Mouse (Mus musculus) 3T3-L1 (cell line): ENCODE measurements around the gene Sp2.

Experiments
- DNase-seq: peaks from one replicate; pipeline ENCODE4 v3.0.0-alpha.2; 2015; ENCODE audit warnings: low read depth, low spot score

The Sp2 gene

DNA sequence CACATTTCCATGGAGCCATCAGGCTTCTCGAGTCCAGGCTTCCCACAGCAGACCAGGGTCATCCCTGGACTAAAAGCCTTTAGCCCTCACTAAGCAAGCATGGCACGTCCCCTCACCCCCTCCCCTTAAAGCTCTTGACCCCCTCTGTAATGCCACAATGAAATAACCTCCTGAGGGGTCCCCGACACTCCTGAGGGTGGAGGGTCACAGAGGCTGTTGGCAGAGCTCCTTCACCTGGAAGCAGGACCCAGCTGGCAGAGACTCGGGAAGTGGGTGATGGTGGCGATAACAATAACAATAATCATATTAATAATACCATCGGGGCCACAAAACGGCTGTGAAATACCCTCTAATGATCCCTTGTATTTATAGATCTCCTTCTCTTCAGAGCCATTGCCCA lies at the start of gene Sp2:
Gene Sp2 (minus strand): TSS at position 101 of the 400 bp plus-strand sequence.
- DNase-seq: no peak

DNA sequence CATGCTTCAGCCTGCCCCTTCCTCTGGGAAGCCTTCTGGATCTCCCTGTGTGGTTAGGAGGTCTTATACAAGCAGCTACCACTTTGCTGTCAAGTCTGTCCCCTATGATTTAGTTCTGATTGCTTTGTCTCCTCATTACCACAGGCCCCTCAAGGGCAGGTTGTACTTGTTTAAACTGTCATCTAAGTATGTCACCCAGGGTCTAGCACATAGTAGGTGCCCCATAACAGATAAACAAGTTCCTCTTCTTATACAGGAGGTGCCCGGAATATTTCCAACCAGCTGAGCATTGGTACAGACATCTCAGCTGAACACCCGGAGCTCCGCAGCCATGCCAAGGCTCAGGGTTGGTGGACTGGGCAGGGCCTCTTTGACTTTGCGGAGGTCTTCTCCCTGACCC lies 49.7 kb upstream of the Sp2 start:
- no peak for DNase-seq

DNA sequence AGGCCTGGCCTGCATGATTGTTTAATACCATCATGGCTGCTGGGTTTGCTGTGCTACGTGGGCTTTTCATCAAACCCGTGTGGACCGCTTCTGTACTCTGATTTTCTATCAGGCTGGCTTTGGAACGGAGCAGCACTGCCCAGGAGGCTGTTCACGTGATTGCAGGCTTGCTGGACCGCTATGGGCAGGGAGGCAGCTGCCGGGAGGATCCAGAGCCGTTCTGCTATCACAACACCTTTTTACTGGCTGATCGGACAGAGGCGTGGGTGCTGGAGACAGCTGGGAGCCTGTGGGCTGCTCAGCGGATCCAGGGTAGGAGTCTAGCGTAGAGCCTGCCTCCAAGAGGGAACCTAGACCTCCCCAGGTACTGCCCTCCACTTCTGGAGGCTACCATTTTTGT lies 49.2 kb upstream of the Sp2 start:
- no peak for DNase-seq

DNA sequence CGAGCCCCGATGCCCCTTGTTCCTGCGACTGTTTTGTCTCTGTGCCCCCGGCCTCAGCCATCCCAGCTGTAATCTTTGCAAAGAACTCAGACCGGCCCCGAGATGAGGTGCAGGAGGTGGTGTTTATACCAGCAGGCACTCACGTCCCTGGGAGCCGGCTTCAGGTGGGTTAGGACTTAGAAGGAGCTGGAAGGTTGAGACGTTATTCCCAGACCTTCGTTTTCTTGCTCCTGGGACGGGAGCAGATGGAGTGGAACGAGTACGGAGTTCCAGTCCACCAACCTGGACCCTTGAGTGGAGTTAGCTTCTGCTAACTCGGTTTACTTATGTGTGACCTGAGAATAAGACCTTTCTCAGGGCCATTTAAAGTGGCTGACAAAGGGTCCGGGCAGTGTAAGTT lies 47.7 kb upstream of the Sp2 start:
- no peak for DNase-seq

DNA sequence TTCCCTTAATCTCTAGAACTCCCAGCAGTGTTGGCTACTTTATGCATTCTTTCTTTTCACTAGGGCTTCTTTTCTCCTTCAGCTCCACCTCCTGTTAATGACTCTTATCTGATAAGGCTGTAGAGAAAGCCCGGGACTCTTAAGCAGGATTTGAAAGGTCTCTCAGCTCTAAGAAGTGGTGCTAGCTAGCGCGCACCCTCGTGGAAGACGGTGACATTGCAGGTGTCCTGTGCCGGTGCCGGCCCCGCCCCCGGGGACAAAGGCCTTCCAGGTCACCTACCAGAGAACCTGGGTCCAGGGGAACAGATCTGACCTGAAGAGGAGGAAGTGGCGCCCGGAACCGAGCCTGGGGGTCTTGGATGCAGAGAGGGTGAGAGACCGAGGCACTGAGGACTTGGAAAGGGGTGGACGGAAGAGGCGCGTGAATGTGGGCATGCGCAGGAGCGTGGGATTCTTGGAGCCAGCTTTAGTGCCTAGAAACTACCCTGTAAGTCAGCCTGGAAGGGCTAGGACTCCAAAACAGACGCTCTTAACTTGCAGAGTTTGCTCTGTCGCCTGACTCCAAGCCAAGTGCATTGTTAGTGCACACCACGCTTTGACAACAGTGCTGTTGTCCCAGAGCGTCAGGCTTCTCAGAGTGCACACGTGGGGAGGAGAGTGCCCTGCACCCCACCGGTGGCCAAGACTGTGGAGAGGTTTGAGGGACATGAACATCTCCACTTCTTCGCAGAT lies 47.1 kb upstream of the Sp2 start, which contains the start of gene Scrn2:
Gene Scrn2 (plus strand): TSS at position 253 of the 732 bp plus-strand sequence.
- DNase-seq: peak; percentile 89

DNA sequence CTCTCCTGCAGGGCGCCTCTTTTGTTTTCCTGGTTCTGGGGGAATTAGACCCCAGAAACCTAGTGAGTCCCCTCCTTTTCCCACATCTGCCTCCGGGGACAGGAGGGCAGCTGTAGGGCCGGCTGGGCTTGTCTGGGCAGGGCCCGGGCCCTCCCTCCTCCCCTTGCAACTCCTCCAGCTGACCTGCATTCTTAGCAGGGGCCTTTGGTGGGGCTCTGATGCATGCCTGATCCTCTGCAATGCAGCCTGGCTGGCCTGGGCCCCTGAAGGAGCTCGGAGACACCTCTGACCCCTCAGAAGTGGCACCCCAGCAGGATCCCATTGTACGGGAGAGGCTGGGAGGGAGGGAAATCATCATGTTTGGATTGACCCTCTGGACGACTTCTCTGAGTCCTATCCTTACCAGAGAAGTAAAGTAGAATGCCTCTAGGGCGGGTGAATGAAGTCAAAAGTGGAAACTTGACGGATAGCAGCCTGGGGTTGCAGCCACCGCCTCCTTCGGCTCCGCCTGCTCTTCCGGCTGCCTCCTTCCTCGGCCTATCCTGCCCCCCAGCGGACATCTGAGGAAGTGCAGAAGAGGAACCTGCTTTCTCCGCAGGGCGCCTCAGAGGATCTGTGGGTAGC lies 43.1 kb upstream of the Sp2 start:
- peak; percentile 92 for DNase-seq

DNA sequence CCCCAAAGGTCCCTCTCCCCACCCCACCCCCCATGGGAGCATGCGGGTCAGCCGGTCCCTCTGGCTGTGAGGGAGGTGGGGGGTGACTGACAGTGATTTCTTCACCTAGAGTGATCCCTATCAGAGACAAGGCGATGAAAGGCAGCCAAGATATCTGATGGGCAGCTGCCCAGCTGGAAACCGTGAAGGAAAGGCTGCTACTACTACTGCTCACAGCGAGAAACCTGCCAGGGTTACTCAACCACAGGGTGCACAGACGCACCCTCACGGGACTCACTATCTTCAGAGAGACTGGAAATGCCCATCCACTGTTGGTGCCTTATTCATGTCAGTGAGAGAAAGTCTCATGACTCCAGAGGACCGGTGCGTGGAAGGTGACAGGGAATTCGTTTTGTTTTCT lies 42.2 kb upstream of the Sp2 start:
- DNase-seq: peak; percentile 64

DNA sequence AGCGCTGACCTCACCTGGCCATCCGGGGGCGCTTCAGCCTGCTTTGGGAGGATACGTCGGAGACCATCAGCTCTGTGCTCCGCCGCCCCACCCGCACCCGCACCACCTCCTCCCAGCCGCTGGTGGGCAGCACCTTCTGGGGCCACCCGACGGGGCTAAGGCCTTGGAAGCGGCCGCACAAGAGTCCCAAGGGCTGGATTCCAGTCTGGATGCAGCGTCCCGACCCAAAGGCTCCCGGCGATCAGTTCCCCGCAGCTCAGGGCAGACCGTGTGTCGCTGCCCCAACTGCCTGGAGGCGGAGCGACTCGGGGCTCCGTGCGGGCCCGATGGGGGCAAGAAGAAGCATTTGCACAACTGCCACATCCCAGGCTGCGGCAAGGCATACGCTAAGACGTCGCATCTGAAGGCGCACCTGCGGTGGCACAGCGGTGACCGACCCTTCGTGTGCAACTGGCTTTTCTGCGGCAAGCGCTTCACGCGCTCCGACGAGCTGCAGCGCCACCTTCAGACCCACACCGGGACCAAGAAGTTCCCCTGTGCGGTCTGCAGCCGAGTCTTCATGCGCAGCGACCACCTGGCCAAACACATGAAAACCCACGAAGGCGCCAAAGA lies 39.2 kb upstream of the Sp2 start:
- no peak for DNase-seq

DNA sequence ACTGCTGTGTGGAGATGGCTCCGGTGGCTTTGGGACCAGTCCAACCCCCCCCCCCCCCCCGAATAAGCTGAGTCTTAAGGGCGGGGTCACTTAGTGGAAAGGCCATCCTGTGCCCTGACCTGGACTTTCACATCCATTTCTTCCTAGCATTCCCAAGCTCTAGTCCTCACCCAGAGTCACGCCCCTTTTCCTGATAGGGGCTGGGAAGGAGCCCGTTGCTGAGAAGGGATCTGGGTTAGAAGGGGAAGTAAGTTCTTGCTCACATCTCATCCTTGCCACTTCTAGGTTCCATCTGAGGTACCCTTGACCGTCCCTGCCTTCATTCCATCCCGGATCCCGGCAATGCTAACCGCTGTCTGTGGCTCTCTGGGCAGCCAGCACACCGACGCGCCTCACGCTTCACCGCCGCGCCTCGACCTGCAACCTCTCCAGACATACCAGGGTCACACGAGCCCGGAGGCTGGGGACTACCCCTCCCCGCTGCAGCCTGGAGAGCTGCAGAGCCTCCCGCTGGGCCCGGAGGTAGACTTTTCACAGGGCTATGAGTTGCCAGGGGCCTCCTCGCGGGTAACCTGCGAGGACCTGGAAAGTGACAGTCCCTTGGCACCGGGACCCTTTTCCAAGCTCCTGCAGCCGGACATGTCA lies 38.5 kb upstream of the Sp2 start:
- no peak for DNase-seq

DNA sequence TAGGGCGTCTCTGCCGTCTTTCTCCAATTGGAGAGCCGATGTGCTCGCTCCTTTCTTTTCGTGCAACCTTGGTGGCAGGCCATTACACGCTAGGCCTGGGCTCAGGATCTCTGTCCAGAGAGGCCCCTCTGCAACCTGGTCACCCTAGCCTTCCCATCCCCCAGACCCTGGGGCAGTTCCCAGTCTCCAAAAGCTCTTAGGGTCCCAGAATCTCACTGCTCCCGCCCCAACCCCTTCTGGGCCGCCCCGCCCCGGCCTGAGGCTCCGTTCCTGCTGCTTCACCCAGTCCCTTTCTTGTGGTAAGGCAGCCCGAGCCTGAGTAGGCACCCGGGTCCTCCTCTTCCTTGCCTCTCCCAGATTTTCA lies 36.6 kb upstream of the Sp2 start:
- DNase-seq: no peak

DNA sequence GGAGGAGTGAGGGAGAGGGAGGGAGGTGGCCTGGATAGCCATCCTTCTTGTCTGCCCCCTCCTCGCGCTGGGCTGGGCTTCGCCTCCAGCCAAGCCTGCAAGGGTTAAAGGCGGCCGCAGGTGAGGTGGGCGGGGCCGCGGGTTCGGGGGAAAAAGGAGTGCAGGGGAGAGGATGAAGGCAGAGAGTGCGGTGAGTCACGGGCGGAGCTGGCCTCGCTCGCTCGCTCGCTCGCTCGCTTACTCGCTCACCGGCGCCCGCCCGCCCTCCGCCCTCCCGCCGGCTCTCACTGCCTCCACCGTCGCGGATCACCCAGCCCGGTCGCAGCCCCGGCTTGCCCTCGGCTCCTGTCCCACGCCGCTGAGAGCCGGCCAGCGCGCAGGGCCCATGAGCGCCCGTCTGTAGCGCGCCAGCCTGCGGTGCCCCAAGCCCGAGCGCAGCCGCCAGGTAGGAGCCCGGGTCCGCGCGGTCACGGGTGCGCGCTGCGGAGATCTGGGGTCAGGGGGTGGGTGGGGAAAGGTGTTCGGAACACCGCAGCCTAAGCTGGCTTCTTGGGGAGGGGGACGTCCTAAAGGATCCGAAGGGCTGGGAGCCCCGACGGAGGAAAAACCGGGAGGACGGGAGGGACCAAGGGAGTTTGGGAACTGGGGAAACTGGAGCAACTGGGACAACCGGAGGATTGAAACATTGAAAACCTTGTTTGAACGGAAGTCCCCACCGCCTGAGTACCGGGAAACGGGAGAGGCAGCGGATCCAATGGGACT lies 36.0 kb upstream of the Sp2 start:
- no peak for DNase-seq

DNA sequence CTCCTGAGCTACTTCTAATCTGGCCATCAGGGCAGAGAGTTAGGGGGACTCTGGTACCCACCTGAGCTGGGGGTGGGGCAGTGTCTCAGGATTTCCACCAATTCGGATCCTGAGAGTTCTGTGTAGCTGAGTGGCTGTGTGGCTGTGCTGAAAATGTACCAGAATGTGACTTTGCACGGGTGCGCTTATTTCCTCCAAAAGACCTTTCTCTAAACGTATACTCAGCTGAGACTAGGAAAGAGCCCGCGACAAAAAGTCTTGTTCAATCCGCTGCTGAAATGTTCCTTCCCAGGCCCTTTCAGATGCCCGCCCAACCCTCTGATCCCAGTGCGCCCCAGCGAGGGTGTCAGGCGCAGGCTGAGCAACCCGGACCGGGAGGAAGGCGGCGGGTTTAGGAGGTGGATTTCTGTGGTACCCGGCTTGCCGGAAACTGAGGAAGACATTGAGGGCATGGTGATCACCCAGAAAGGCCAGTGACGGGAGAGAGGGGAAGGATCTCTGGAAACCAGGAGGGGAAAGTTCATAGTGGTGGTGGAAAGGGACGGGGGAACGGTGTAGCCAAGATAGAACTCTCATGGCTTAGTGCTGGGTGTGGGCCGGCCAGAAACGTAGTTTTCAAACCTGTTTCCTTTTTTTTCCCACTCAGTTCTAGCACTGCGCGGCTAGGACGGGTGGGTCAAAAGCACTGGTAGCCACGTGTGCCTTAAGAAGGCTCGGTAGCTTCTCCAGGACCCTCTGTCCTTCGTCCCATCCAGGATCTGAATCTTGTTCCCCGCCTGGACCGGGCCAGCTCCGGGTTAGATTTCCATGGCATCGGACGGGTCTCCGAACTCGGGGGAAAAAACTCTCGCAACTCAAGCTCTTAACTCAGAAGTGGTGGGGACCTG lies 35.2 kb upstream of the Sp2 start:
- DNase-seq: no peak

DNA sequence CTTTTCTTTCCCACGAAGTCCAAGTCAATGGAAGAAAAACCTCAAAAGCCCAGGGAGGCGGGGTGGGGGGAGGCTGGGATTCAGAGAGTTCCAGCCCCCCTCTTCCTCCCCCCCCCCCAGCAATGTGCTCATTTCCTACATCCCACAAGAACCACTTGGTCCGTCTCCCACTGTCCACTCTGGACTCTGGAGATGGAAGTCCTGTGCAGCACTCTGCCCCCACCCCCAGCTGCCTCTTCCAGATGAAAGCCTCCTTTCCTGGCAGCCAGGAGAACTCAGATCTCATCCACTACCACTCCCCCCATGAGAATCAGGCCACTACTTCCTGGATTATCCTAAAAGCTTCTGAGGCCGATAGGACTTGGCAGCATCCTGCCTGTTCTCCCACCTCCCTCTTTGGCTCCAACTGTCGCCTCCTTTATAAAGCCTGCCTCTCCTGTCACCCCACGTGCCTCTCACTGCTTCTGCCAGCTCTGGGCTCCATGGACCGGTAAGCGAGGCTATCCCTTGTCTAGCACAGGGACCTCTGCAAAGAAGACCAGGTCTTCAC lies 30.4 kb upstream of the Sp2 start, which contains the start of gene Sp6:
Gene Sp6 (plus strand): TSS at position 274 of the 550 bp plus-strand sequence.
- no peak for DNase-seq

DNA sequence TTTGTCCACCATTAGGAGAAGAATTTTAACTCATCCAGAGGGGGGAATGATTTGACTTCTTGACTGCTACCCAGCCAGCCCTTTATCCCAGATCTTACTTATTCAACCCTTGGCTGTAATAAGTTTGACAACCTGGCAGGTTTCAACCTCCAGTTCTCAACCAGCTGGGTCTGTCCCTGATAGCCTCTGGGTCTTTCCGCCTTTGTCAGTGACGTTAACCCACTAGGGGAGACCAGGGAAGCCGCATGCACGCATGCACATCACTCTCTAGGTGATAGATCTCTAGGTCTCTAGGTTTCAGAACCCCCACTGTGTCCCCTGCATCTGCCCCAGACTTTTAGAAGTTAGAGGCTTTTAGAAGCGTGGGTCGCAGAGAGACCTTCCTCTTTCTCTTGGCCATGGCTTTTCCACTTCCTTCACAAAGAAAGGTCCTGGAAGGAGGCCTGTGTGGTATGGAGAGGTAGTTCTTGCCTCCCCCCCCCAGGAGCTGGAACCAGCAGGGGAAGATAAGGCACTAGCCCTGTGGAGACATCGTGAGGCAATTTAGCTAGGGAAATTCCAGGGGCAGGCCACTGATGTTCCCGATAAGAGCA lies 26.5 kb upstream of the Sp2 start:
- no peak for DNase-seq

DNA sequence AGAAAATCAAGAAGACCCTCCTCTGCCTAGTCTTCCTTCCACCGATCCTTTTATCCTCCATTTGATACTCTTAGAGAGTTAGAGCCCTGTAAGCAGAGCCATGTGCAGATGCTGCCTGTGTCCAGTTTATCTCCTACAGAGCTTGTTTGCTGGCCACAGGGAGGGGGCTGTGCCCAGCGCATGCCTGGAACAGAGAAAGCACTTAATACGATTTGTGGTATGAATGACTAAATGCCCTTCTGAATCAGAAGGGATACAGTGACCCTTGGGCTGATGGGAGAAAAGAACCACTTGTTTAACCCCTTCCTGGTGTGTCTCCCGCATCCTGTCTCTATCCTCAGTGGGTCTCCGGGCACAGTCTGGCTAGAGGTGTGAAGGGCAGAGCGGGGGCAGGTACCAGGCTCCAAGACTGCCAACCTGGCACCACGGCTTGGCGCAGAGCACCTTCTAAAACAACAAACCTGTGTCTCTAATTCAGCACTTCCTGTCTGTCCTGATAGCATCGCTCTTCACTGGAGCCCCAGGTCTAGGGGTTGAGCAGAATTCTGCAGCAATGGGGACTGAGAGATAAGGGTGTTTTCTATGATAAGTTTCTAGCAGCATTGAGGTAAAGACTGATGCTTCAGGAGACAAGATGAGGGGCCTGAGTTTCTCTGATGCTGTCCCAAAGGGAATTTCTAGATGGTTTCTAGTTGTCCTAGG lies 24.5 kb upstream of the Sp2 start:
- DNase-seq: peak; percentile 78

DNA sequence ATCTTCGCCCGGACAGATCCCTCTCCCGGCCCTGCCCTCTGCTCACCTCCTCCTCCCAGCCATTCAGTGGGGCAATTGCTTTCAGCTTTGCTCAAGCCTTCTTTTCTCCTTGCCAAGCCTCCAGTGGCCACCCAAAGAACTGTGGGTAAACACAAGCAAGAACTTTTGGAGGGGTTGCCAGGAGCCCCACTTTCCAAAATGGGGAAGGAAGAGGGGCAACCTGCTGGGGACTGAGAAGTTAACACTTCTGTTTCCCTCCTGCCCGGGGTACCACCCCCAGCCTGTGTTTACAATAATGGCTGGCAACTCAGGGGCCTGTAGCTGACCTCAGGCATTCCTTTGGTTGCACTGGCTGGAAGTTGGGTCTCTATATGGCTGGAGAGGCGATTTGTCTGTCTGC lies 20.4 kb upstream of the Sp2 start:
- no peak for DNase-seq

DNA sequence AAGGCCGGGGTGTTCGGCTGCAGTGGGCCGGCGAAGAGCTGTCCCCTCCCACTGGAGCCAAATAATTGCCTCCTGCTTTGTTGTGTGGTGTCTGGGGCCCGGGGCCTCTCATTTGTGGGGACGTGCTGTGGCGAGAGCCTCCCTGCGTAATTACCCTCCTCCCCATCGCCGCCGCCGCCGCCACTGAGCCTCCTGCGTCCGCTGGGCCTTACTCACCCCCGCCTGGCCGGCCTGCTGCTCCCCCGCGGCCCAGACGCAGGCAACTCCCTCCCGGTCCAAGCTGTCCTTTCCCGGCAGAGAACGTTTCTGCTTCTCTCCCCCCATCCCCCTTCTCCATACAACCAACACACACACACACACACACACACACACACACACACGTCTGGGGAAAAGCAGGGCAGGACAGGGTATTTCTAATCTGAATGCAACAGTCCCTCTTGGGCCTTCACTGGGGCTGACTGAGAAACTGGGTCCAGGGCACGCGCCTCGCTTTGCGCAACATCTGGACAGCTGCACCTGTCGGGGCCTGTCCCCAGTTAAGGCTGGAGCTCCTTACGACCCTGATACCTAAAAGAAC lies 14.7 kb upstream of the Sp2 start:
- DNase-seq: no peak

DNA sequence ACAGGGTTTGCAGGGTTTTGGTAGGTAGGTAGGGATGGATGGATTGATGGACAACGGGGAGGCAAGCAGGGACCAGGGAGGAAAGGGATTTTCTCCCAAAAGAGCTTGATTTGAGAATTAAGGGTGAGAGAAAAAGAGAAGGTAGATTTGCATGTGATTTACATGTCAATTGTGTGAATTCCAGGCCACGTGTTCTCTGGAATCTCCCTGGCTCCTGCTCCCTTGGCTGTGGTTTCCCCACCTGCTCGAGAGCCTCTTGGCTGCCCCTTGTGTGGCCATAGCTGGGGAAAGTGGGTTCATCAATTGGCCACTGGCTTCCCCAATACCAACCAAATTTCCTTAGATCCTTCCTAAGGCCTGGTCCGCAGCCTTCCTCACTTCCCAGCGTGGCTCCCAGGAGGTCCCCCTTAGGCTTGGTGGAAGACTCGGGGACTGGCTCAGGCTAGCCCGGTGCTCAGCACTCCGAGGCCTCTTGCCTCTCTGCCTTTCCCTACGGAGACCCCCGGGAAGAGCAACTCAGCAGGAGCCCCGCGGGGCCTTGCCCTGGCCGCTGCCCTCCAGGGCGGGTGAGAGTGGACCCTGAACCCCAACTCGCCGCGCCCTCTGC lies 14.1 kb upstream of the Sp2 start:
- DNase-seq: no peak
